Mouse (Mus musculus): ENCODE results near the gene Car4.

Gene Car4

GRCm38 (mm10) chr11:84957171-84957570 is 415 bp upstream of the Car4 start:
- DNase-seq (ENCODE audit: extremely low read depth, insufficient read length, low spot score), result no peak

- no peak for DNase-seq (ENCODE audit: extremely low read depth, insufficient read length, low spot score)
These were observed 665 bp downstream of the Car4 start for GRCm38 (mm10) chr11:84958271-84958630.

GRCm38 (mm10) chr11:84959181-84959580 is 1.6 kb downstream of the Car4 start:
- DNase-seq (ENCODE audit: extremely low read depth, insufficient read length, low spot score), result no peak

GRCm38 (mm10) chr11:84959701-84960181 is 2.2 kb downstream of the Car4 start:
- DNase-seq (ENCODE audit: extremely low read depth, insufficient read length, low spot score), result no peak

- no peak for DNase-seq (ENCODE audit: extremely low read depth, insufficient read length, low spot score)
These were observed 2.7 kb downstream of the Car4 start for GRCm38 (mm10) chr11:84960291-84960690.

- no peak for DNase-seq (ENCODE audit: extremely low read depth, insufficient read length, low spot score)
These were observed 3.2 kb downstream of the Car4 start for GRCm38 (mm10) chr11:84960780-84961179.

- DNase-seq (ENCODE audit: extremely low read depth, insufficient read length, low spot score), result no peak
These were observed 4.0 kb downstream of the Car4 start for GRCm38 (mm10) chr11:84961571-84961970.

- DNase-seq (ENCODE audit: extremely low read depth, insufficient read length, low spot score), result no peak
These were observed 5.0 kb downstream of the Car4 start for GRCm38 (mm10) chr11:84962536-84962935.

GRCm38 (mm10) chr11:84963556-84963955 is 6.0 kb downstream of the Car4 start:
- no peak for DNase-seq (ENCODE audit: extremely low read depth, insufficient read length, low spot score)

GRCm38 (mm10) chr11:84966696-84967095 is 9.1 kb downstream of the Car4 start:
- no peak for DNase-seq (ENCODE audit: extremely low read depth, insufficient read length, low spot score)

GRCm38 (mm10) chr11:84967113-84967512 is 9.5 kb downstream of the Car4 start:
- DNase-seq (ENCODE audit: extremely low read depth, insufficient read length, low spot score), result no peak

GRCm38 (mm10) chr11:84968309-84968708 is 10.7 kb downstream of the Car4 start:
- no peak for DNase-seq (ENCODE audit: extremely low read depth, insufficient read length, low spot score)

- no peak for DNase-seq (ENCODE audit: extremely low read depth, insufficient read length, low spot score)
These were observed 11.2 kb downstream of the Car4 start for GRCm38 (mm10) chr11:84968775-84969174.

- DNase-seq (ENCODE audit: extremely low read depth, insufficient read length, low spot score), result no peak
These were observed 14.5 kb downstream of the Car4 start for GRCm38 (mm10) chr11:84972067-84972466.

GRCm38 (mm10) chr11:84973661-84974060 is 16.1 kb downstream of the Car4 start:
- DNase-seq (ENCODE audit: extremely low read depth, insufficient read length, low spot score), result no peak

- DNase-seq (ENCODE audit: extremely low read depth, insufficient read length, low spot score), result no peak
These were observed 17.0 kb downstream of the Car4 start for GRCm38 (mm10) chr11:84974582-84974981.

GRCm38 (mm10) chr11:84976706-84977105 is 19.1 kb downstream of the Car4 start:
- no peak for DNase-seq (ENCODE audit: extremely low read depth, insufficient read length, low spot score)

GRCm38 (mm10) chr11:84977385-84977952 is 19.9 kb downstream of the Car4 start:
- DNase-seq (ENCODE audit: extremely low read depth, insufficient read length, low spot score), result no peak

GRCm38 (mm10) chr11:84978113-84978512 is 20.5 kb downstream of the Car4 start:
- no peak for DNase-seq (ENCODE audit: extremely low read depth, insufficient read length, low spot score)

- DNase-seq (ENCODE audit: extremely low read depth, insufficient read length, low spot score), result no peak
These were observed 21.8 kb downstream of the Car4 start for GRCm38 (mm10) chr11:84979351-84979750.

- no peak for DNase-seq (ENCODE audit: extremely low read depth, insufficient read length, low spot score)
These were observed 23.1 kb downstream of the Car4 start for GRCm38 (mm10) chr11:84980697-84981096.

- no peak for DNase-seq (ENCODE audit: extremely low read depth, insufficient read length, low spot score)
These were observed 27.8 kb downstream of the Car4 start for GRCm38 (mm10) chr11:84985421-84985820.

- DNase-seq (ENCODE audit: extremely low read depth, insufficient read length, low spot score), result no peak
These were observed 30.8 kb downstream of the Car4 start for GRCm38 (mm10) chr11:84988341-84988919.

Data from 3134 (cell line).